Mouse (Mus musculus) E14TG2a.4 (cell line): Measurements from ENCODE around the gene Fam107a.

Experiments used
- CTCF ChIP-seq: conservative IDR thresholded peaks from 2 replicates; pipeline ENCODE4 v1.5.1; 2014; ENCODE audit warnings: low read length
- NANOG ChIP-seq: IDR thresholded peaks from 2 replicates; pipeline ENCODE4 v1.6.1; 2014; ENCODE audit warnings: borderline replicate concordance, low read length, mixed read lengths

- no peak for TF ChIP-seq CTCF
- TF ChIP-seq NANOG: no peak
These were observed 10.9 kb downstream of the Fam107a start for GRCm38 (mm10) chr14:8306884-8307283.
